Mouse (Mus musculus) c-Kit-negative CD71-positive TER-119-positive erythroid progenitor cells, embryonic 14.5 days (primary cell): ENCODE measurements around the gene Snrpe.

Experiments
- DNase-seq: peaks from one replicate; pipeline ENCODE4 v3.0.0-alpha.2; 2013; ENCODE audit warnings: low read depth, low spot score

Gene Snrpe

GRCm38 (mm10) chr1:133609771-133610502 lies at the start of gene Snrpe:
Snrpe (minus strand) TSS chr1:133610291.
- peak; percentile 97 for DNase-seq

DNA sequence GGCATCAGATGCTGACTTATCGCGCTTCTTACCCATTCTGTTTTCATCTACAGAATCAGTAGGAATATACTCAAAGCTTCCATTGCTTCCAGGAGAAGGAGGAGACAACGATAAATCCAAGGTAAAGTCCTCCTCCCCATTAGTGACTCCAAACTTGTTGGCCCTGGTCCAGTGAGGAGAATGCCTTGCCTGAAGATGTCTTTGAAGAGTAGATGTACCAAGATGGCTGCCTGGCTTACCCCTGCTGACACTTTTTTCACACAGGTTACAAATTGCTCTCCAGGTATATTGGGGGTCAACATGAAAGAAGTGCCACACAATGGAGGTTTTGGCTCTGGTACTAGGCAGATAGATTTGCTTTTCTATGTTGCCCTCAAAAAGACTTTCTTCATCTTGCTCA lies 48.8 kb upstream of the Snrpe start:
- no peak for DNase-seq

DNA sequence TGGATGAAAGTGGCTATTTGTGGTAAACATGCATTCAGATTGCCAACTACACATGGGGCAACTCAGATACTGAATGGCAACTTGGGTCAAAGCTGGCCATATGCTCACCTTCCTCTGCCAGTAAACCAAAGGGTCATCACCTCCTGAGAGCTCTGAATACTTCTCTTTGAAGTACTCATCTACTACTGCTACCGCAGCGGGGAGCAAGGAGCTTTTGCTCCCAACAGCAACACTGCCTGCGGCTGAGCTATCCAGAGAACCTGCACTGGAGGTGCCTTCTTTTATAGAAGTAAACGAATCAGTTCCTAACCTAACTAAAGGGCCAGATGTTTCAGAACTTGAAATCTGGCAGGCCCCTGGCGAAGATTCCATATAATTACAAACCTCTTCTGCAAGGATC lies 46.7 kb upstream of the Snrpe start:
- DNase-seq = no peak

DNA sequence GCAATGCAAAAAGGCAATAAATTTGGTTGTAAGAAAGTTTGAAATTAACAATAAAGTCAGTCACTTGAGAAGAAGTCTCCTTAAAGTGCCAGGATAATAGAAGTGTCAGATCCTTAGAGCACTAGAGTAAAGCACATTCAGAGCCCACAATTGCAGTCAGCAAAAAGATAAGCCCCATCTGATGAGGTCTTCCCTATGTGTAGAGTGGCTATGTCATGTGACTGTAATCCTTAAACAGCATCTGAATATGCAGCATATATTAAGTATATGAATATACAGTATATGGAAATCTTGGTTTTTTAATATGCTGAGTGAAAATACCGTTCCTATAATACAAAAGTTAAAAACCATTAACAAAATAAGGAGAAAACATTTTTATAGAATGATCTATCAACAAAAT lies 42.9 kb upstream of the Snrpe start:
- no peak for DNase-seq

DNA sequence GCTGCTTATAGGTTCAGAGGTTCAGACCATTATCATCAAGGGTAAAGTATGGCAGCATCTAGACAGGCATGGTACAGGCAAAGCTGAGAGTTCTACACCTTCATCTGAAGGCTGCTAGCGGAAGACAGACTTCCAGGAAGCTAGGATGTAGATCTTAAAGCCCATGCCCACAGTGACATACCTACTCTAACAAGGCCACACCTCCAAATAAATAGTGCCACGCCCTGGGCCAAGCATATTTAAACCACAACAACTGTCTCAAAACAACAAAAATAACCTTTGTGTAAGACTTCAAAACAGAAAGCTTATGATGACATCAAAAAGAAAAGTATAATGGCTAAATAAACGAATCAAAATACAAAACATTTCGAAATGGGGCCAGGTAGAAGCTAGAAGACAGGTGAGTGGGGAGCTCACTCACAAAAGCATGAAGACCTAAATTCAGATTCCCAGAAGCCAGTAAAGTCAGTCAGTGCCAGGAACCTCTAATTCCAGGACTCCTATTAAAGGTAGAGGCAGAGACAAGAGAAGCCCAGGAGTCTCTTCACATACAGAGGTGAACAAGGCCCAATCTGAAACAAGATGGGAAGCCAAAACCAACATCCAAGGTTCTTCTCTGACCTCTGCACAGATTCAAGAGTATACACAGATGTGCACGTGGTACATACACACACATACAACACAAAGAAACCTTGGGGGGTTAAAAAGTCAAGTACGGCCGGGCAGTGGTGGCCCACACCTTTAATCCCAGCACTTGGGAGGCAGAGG lies 40.4 kb upstream of the Snrpe start:
- no peak for DNase-seq

GRCm38 (mm10) chr1:133645652-133646051 lies 35.6 kb upstream of the Snrpe start:
- no peak for DNase-seq

DNA sequence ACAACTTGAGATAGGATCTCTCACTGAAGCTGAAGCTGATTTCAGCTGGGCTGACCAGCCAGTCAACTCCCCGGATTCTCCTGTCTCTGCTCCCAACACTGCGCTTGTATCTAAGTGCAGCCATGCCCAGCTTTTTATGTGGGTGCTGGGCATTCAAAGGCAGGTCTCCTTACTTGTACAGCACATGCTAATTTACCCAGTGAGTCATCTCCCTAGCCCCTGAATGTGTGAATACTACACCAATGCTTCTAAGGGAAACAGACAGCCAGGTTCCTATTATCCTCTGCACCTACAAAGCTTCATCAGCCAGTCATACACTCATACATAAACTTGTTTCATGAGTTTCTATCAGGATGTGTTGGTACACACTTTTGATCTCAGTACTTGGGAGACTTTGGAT lies 31.1 kb upstream of the Snrpe start:
- DNase-seq = no peak

DNA sequence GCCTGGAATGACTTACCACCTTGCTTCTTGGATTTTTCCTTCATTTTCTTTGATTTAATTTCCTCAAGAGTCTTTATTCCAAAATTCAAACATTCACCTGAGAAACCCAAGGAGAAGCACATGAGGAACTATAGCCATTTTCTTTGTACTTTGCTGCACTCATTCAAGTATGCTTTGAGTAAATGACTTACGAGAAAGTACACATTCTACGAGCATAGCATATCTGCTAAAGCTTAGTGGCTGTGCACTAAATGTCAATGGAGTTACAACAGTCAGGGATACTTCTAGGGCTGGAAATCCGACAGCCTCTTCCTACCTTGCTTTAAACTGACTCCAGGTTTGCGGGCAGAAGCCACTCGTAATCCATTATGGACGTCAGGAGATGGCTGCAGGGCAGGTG lies 28.4 kb upstream of the Snrpe start:
- no peak for DNase-seq

GRCm38 (mm10) chr1:133632168-133632567 lies 22.1 kb upstream of the Snrpe start:
- no peak for DNase-seq

- DNase-seq = no peak
These were observed 15.0 kb upstream of the Snrpe start for GRCm38 (mm10) chr1:133625052-133625451.

GRCm38 (mm10) chr1:133618311-133618710 lies 8.2 kb upstream of the Snrpe start:
- no peak for DNase-seq

DNA sequence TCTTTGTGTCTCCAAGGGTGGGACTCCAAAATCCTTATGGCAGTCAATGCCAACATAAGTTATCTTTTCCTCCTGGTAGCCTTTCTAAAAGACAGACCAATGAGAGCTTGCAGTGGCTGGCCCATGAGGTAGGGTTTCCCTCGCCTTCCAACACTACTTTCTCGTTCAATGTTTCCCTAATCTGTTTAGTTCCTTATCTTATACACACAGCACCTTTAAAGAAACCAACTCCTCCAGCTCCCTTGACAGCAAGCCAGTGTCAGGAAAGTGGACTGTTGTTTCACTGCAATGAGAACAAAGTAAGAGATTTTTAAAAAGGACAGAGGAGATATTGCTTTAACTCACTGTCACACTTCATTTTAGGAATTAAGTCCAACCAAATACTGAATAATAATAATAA lies 7.8 kb upstream of the Snrpe start:
- no peak for DNase-seq

DNA sequence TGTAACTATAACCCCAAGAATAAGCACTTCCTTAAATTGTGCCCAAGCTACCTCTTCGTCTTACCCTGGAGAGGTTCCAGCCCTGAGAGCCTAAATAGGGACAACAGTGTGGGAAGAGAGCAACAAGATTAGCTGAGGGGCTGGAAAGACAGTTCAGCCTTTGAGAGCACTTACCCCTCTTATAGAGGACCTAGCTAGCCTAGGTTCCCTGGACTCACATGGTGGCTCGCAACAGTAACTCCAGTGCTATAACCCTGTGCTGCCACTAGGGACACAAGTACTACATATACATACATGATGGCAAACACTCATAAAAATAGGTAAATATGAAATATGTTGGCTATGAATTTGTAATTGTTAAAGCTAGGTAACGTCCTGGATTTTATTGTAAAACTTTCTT lies 3.7 kb upstream of the Snrpe start:
- DNase-seq = peak; percentile 11

DNA sequence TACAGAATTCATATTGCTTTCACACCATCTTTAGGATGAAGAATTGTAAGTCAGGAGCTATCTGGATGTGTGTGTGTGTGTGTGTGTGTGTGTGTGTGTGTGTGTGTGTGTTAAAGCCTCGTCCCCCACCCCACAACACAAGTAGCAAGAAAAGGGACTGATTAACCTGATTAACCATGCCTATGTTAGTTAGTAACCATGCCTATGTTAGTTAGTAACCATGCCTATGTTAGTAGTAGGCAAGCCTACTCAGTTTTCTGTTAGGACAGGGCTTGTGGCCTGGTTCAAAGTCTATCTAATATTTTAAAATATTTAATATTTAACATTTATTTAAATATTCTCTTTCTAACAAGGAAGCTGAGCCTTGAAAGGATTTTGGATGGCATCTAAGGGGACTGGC lies 1.3 kb upstream of the Snrpe start:
- DNase-seq = no peak

DNA sequence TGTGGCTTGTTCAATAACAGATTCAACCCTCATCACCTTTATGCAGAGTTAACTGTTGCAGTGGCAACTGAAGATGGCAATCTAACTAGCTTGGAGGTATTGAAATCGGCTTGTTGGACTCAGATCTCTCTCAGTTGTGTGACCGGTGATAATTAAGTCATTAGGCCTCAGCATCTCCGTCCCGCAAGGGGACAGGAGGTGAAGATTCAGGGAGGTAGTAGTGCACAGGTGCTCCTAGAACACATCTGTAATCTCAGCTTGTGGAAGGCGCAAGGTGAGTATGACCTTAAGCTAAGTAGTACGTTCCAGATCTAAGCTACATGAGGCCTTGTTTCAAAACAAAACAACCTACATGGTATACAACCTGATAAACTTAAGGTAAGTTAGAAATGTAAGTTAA lies 510 bp upstream of the Snrpe start:
- no peak for DNase-seq

DNA sequence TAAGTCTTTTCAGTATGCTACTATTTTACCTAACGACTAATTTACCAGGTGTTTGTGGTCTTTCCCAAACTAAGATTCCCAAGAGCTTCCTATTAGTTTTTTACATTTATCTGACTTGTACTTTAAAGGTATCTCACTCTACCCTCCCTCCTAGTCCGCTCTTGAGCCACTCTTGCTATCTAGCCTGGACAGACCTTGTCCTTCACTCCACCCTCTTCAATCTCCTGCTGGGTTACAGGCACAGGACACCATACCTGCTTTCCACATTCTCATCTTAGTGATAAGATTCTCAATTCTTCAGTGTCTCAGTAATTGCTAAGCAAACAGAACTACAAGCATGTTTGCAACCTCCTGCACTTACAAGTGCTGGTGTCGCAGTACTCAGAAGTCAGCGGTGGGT lies 6.9 kb downstream of the Snrpe start:
- no peak for DNase-seq

DNA sequence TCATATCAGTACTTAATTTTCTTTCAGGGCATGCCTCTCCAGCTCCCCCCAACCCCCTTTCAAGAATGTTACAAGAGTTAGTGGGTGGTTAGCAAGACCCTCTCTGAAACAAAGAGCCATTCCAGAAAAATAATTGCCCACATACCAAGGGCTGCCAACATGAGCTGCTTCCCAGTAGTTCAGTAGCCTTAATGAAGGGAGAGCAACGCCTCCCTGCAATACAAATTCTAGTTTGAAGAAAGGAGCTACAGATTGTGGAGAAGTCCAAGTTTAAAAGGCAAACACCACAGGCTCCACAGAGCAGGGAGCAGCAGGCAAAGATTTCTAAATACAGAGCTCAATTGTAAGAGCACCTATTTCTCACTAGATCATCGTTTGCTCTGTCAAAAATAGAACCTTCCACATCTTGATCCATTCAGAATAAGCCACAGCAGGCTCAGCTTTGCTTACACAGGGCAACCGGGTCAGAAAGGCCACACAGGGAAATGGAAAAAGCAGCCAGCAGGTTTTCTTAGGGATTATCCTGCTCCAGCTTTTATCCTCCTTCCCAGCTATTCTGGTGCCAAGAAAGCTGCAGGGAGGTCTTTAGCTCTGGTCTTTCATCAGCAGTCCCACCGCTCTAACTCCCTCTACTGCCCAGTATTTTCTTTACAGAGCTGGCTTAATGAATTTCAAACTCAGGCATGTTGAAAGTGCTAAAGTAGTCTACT lies 13.6 kb downstream of the Snrpe start:
- no peak for DNase-seq

GRCm38 (mm10) chr1:133585995-133586537 lies 24.0 kb downstream of the Snrpe start:
- DNase-seq = no peak

DNA sequence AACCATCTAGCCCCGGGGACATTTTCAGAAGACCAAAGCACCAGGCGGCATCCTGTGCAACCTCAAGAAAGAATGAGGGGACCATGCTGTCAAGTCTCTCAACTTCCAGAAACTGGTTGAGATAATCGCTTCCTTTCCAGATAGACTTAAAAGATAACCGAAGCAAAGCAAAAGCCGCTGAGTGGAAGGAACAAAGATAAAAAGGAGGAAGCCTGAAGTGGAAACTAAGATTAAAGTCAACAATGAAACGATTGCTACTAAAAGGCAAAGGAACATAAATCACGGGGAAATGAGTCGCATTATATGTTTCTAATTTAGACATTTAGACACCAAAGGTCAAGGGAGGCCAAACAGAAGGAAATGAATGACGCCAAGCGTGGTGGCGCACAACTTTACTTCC lies 38.8 kb downstream of the Snrpe start:
- no peak for DNase-seq
